Mouse (Mus musculus): ENCODE data around the gene Camk2d.

The Camk2d gene

DNA sequence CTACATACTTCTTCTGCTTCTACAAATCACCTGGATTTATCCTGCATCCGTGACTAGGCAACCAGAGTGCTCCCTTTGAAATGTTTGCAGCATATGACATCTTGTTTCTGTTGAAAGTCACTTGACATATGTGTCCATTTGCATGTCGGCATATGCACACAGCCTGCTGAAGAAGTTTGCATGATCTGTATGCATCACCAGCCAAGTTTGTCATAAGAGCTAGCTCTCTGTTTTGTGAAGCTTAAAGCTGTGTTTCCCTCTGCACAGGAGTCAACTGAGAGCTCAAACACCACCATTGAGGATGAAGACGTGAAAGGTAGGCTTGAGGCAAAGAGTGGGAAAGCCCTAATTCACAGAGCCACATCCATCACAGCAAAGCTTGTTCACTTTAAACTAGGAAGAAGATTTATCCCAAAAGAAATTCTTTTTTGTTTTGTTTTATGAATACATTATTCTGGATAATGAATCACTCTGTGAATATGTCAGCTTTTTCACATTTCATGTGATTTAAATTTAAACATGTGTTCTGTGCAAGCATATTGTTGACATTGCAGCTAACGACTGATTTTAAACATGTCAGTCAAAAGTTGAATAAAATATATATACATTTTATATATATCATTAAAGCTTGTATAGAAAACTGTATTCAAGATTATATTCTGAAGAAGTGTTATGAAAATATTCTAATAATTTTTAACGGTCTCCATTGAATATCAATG, 214.4 kb downstream of the Camk2d start:
- DNase-seq (ENCODE audit: low read depth, low spot score) = peak; percentile 52

DNA sequence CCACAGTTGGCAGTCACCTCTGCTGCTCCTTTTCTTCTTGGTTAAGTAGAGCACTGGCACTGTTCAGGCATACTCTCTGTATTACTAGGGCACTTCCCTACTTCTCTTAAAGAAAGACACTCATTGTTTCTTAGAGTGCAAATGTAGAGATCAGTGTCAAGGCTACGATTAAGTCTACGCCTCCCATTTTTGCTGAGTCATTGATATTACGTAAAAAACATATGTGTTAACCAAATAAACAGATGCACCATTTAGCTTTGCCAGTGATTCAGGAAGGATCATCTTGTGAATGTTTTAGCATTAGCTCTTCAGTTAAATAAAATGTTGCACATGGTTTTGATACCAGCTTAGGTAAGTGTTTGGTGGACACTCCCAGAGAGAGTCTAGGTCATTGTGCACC, 215.5 kb downstream of the Camk2d start:
- no peak for DNase-seq (ENCODE audit: low read depth, low spot score)

GRCm38 (mm10) chr3:126822374-126822773, 226.3 kb downstream of the Camk2d start:
- no peak for DNase-seq (ENCODE audit: low read depth, low spot score)

GRCm38 (mm10) chr3:126824930-126825329, 228.8 kb downstream of the Camk2d start:
- no peak for DNase-seq (ENCODE audit: low read depth, low spot score)

DNA sequence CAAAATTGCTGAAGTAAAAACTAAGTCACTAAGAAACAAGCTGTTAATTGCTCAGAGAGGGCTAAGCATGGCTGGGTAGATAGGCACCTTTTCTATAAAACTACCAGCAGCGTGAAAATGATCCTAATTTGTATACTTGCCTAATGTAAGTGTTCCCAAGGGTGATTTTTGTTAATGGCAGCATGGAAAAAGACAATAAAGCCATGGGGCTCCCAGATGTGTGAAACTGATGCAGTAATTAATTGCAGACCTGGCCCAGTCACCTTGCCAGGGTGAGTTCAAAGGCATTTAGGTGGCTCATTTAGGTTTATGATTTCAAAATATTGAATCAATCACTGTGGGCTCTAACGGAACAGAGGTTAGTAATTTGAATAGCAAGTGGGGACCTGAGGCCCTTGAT, 230.1 kb downstream of the Camk2d start:
- DNase-seq (ENCODE audit: low read depth, low spot score) = no peak

DNA sequence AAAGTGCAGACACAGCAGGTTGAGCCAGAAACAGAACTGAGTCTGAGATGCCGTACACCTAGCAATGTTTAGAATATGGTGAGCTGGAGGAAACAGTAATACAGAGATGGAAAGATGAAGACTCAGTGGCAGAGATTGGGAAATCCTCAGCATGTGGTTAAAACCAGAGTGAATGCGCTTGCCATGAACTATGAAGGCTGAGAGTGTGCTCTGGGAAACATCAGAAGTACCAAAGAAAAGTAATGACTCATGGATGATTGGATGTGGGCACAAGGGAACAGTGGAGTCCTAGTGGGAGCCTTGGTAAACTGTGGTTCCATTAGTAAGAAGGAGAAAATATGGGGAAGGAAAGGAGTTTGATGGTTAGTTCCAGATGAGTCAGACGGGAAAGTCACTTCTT, 231.8 kb downstream of the Camk2d start:
- no peak for DNase-seq (ENCODE audit: low read depth, low spot score)

- DNase-seq (ENCODE audit: low read depth, low spot score) = no peak
These were observed 233.7 kb downstream of the Camk2d start for GRCm38 (mm10) chr3:126829817-126830216.

DNA sequence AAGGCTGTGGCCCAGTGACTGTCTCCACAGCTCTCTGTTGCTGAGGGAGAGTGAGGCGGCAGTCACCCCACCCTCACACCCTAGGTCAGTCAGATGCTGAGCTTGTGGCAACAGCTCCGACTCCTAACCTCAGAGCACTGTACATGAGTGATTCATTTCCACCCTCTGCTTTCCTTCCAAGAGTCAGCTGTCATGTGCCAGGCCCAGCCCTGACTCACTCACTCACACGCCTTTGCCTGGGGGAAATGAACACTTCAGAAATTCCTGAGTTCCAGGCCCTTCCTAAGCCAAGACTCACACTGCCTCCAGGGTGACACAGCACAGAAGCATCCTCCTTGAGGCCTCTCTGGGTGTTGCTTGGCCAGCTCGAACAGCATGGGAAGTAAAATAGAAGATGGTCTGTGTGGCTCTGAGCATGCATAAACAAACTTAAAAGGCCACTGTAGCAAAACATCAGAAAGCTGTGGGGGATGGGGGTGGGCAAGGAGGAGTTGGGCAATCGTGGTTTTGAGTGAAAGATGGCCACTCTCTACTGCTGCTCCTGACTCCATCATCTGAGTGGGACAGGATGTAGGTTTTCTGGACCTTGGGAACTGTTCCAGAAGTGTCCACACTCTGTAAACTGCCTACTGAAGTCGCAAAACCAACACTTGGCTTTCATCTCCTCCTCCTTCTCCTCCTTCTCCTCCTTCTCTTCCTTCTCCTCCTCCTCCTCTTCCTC, 235.5 kb downstream of the Camk2d start:
- DNase-seq (ENCODE audit: low read depth, low spot score) = no peak

DNA sequence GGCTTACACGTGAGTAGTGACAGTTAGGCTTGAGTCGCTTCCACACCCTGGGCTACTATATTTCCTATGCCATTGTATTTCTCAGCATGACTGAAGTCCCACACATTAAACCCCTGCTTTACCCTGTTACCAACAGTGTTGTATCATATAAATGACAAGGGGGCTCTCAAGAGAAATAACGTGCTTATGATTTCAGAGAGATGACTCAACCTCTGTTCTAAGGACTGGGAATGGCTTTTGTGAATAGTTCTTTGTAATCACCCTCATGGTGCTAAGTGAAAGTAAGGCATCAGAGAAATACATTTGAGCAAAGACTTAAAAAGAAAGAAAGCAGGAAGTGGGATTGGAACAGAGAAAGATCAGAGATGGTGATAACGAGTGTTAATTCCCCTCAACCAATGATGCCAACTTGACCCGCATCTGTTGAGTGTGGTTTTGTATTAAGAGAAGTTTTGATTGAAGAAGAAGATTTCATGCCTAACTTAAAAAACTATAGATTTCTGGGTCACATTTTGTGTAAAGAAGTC, 238.6 kb downstream of the Camk2d start:
- DNase-seq (ENCODE audit: low read depth, low spot score) = no peak

GRCm38 (mm10) chr3:126842780-126843179, 246.7 kb downstream of the Camk2d start:
- DNase-seq (ENCODE audit: low read depth, low spot score) = no peak

- no peak for DNase-seq (ENCODE audit: low read depth, low spot score)
These were observed 248.7 kb downstream of the Camk2d start for GRCm38 (mm10) chr3:126844809-126845208.

DNA sequence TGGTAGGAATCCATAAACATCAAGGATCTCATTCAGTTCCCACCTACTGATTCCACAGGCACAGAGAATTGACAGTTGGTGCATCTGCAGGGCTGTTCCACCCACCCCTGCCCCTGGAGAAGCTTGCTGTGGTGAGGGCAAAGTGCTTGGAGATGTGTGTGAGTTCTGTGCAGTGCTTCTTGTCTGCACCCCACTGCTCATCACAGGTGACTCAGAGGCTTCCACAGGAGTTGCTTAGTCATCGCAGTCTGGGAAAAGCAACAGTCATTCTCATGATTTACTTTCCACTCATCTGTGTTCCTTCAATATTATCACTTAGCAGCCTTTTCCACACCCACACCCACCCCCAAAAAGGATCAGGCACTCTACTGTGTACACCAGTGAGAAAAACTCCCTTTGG, 252.0 kb downstream of the Camk2d start:
- DNase-seq (ENCODE audit: low read depth, low spot score) = no peak

DNA sequence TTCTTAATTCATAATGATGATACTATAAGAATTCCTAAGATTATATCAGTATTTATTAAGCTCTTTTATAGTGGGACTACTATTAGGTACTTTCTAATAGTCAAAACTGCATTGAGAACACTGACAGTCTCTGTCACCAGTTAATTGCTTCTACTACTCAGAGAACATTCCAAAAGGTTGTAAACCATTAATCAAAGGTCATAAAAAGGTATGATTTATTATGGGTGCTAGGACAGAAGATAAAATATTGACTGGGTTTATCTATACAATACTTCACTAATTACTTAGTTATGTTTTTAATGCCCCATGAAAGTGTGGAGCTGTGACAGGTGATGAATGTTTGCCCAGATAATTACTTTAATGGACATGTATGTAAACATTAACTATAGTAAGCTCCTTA, 264.3 kb downstream of the Camk2d start:
- DNase-seq (ENCODE audit: low read depth, low spot score) = no peak

- no peak for DNase-seq (ENCODE audit: low read depth, low spot score)
These were observed 273.5 kb downstream of the Camk2d start for GRCm38 (mm10) chr3:126869561-126869960.

DNA sequence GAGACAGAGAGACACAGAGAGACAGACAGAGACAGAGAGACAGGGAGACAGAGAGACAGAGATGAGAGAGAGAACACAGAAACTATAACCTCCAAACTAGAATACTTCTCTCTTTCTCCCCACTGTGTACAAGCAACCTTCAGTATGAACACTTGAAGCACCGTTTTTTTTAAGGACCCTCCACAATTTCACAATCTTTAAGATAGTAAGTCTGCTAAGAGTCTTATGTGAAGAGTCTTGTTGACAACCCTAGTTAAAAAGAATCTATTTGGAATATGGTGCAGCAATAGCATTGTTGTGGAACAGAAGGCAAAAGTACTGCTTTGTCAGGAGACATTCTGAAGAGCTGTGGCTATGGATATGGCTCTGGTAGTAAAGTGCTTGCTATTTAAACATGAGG, 274.6 kb downstream of the Camk2d start:
- no peak for DNase-seq (ENCODE audit: low read depth, low spot score)

DNA sequence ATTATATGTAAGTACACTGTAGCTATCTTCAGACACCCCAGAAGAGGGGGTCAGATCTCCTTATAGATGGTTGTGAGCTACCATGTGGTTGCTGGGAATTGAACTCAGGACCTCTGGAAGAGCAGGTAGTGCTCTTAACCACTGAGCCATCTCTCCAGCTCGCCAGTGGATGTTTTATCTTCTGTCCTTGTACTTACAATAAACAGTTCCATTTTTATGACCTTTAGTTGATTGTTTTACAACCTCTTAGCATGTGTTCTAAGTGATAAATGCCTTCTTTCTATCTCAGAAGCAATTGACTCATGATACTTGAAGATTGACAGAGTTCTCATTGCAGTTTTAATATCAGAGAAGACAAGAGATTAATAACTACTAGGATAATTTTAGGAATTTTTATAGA, 282.1 kb downstream of the Camk2d start:
- DNase-seq (ENCODE audit: low read depth, low spot score) = no peak

DNA sequence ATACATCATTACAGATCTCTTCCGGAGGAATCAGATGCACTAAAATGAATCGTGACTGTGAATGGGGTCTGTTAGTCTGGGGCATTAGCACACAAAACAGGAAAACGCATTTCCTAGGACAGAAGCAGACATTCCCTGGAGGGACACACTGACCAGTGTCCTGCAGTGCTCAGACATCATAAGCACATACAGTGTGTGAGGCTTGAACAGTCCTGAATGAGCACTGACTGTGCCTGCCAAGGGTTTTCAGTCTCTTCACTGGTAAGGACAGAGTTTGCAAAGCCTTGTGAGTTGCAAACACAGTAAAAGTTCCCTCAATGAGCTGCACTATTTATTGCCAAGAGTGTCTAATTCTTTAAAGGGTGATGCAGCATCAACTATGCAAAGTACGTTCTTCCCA, 290.0 kb downstream of the Camk2d start:
- DNase-seq (ENCODE audit: low read depth, low spot score) = no peak

GRCm38 (mm10) chr3:126886644-126887043, 290.5 kb downstream of the Camk2d start:
- no peak for DNase-seq (ENCODE audit: low read depth, low spot score)

All from brain, embryonic 18.5 days (tissue).